16 mouse cellular contexts compared by ENCODE assay signal in genomic region chr15:96966326-96966725, GRCm38 (mm10).
"Had no signal": no experiment of that assay in that cellular context is flagged by ENCODE, and none has a peak within 500 bp of the region (broad histone marks: within the 10 kb centered on the region; RNA-seq: fewer than 3 reads in every experiment).

No protein-coding gene starts in this region.

- H3K9me3 ChIP-seq: neural tube, embryonic 13.5 days; neural tube, embryonic 15.5 days; stomach, embryonic 15.5 days had no signal

- H3K4me1 ChIP-seq: neural tube, embryonic 13.5 days; neural tube, embryonic 15.5 days; stomach, embryonic 15.5 days had no signal

- H3K27ac ChIP-seq: neural tube, embryonic 13.5 days; neural tube, embryonic 15.5 days; stomach, embryonic 15.5 days; stomach, postnatal 0 days had no signal

- H3K4me3 ChIP-seq: neural tube, embryonic 13.5 days; neural tube, embryonic 15.5 days; stomach, embryonic 15.5 days had no signal

- H3K27me3 ChIP-seq: neural tube, embryonic 13.5 days; neural tube, embryonic 15.5 days; stomach, embryonic 15.5 days had no signal

- DNase-seq: retina, postnatal 1 day; right cerebral cortex, adult 18-20 months; right cerebral cortex, postnatal 14 days; right cerebral cortex, postnatal 25 days; right cerebral cortex, postnatal 4 days; spleen, adult 18-20 months; thymus, adult 18-20 months; thymus, adult 2 months; thymus, postnatal 14 days; thymus, postnatal 25 days; thymus, postnatal 36 days; thymus, postnatal 4 days had no signal

- H3K36me3 ChIP-seq: neural tube, embryonic 13.5 days; neural tube, embryonic 15.5 days; stomach, embryonic 15.5 days had no signal
